Mouse (Mus musculus) small intestine, adult 2 months (tissue): ENCODE data around the gene C1qa. TPM values are rescaled to one million over a fixed set of nuclear protein-coding genes. Genes with fewer than 3 reads are reported as not detected.

Experiments used
- H3K27ac ChIP-seq: fragments of 200-500 bp; 2 replicates; pipeline ENCODE4 v1.5.1; 2012; ENCODE audit warnings: low read depth, low read length, control low read depth, inconsistent platforms; ENCODE audit not compliant: insufficient read depth
- H3K27me3 ChIP-seq: fragments of 200-500 bp; 2 replicates; pipeline ENCODE4 v1.6.1; 2012; ENCODE audit warnings: mild to moderate bottlenecking, moderate library complexity, low read length, inconsistent platforms; ENCODE audit not compliant: control insufficient read depth, insufficient read depth
- H3K36me3 ChIP-seq: fragments of 200-500 bp; 2 replicates; pipeline ENCODE4 v1.6.1; 2012; ENCODE audit warnings: mild to moderate bottlenecking, low read length, control low read depth, inconsistent platforms; ENCODE audit not compliant: control insufficient read depth, insufficient read depth
- H3K4me1 ChIP-seq: fragments of 200-500 bp; 2 replicates; pipeline ENCODE4 v1.6.1; 2012; ENCODE audit warnings: low read length, inconsistent platforms, mixed read lengths; ENCODE audit not compliant: control insufficient read depth, insufficient read depth, insufficient read length
- H3K4me3 ChIP-seq: fragments of 200-500 bp; 2 replicates; pipeline ENCODE4 v1.5.1; 2012; ENCODE audit warnings: low read depth, mild to moderate bottlenecking, control low read depth, inconsistent platforms, low read length, moderate library complexity
- CTCF ChIP-seq: fragments of 200-500 bp; IDR thresholded peaks from 2 replicates; pipeline ENCODE4 v1.5.1; 2012; ENCODE audit warnings: low read depth, mild to moderate bottlenecking, control low read depth, inconsistent platforms, low read length, moderate library complexity, mixed read lengths; ENCODE audit not compliant: insufficient replicate concordance, insufficient read length; ENCODE audit errors: extremely low read depth
- POLR2A ChIP-seq: fragments of 200-500 bp; IDR thresholded peaks from 2 replicates; pipeline ENCODE4 v1.6.1; 2012; ENCODE audit warnings: low read depth, mild to moderate bottlenecking, control low read depth, inconsistent platforms, low read length, moderate library complexity
- WGBS: fragments of 180-500 bp; shearing (Covaris S2); methylation state at CpG from one replicate; pipeline ENCODE4 v1.1.7; 2018; 5-methylcytosine and 5-hydroxymethylcytosine counted together
- polyA plus RNA-seq: library from polyadenylated mRNA; depleted of rRNA; stranded (reverse); fragments of >200 nt; gene quantifications from 2 replicates; pipeline ENCODE4 v1.2.3, GENCODE M21; 2012; rRNA removed

The C1qa gene
- 35.1 and 55.8 TPM in 2 replicates for polyA plus RNA-seq

DNA sequence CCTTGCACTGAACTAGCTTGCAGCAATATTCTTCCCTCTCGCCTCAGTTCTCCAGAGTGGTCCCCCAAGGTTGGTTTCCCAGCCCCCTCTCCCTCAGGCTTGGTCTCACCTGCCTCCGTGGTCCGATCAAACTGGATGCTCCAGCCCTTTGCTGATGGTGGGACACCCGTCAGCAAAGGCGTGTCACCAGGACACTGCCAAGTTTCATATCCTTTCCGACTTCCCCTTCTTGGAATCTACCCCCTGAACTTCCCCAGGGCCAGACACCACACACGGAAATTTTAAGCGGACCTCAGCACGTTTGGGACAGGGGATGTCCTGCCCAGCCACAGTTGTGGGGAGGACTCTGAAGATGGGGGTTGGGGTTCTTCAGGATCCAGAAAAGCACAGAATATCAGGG is at the start of gene C1qa:
TSS of gene C1qa (minus strand) at position 167 of the 400 bp plus-strand sequence.
- WGBS, result 67% methylated on average over 9 of the region's 9 CpGs
- no peaks in the 10 kb centered on the region for H3K4me1 ChIP-seq
- H3K4me3 ChIP-seq, result peak within 1 kb of the TSS; percentile 41
- peak within 1 kb of the TSS; percentile 63 for H3K27ac ChIP-seq
- TF ChIP-seq POLR2A (no peak), CTCF (no peak)
- no peaks in the 10 kb centered on the region for H3K27me3 ChIP-seq
- no peaks in the 10 kb centered on the region for H3K36me3 ChIP-seq

DNA sequence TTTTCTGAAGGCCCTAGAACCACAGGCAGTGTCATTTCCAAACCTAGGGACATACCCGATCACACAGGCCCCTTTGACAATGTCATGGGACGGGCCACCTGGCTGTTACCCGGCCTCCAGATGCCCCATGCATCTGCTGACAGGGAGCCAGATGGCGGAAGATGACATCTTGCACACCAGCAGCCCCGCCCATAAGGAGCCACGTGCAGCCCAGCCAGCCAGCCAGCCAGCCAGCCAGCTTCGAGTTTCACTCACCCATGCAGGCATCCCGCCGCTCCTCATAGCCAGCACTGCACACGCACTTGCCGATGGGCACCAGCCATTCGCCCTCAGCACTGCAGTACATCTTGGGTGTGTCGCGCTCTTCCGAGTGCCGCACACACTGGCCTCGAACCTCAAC is 46.8 kb upstream of the C1qa start:
- H3K4me1 ChIP-seq, result no peaks in the 10 kb centered on the region
- whole genome bisulfite sequencing, result 52% methylated on average over 17 of the region's 17 CpGs
- H3K27ac ChIP-seq, result no peak overlapping the region
- no peaks in the 10 kb centered on the region for H3K36me3 ChIP-seq
- TF ChIP-seq CTCF (no peak), POLR2A (no peak)
- H3K4me3 ChIP-seq, result no peak overlapping the region
- H3K27me3 ChIP-seq, result peaks cover 3% of the 10 kb centered on the region; the same call in 1 of the 2 replicates

DNA sequence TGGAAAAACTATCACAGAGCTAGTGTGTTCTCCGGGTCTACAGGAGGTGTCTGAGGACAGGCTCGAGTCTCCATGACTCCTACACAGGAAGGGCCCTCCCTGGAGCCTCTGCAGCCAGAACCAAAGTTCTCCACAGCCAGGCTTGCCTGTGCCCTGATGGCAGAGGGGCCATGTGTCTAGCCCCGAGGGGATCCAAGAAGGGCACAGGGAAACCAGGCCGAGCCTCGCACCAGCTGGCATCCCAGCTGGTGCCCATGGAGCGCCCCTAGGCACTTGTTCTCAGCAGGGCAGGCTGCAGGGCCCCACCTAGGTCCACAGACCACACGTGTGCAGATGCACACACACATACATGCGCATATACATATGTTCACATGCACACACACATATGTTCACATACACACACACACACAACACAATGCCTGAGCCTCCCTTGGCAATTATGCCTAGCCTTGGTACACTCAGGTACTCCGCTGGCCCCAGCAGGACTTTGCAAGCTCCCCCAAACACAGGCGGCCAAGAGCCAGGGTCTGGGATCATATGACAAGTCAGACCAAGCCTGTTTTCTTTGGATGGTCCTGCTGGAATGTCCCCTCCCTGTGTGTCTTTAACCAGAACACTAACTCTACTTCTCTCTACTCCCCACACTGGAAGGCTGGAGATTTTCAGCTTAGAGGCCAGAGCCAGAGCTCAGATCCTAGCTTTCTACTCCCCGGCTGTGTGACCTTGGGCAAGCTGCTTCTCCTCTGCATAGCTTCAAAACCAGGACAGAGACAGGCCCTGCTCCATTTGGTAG is 46.2 kb upstream of the C1qa start:
- no peak overlapping the region for H3K27ac ChIP-seq
- WGBS, result 74% methylated on average over 11 of the region's 11 CpGs
- peaks cover 3% of the 10 kb centered on the region; the same call in 1 of the 2 replicates for H3K27me3 ChIP-seq
- no peaks in the 10 kb centered on the region for H3K4me1 ChIP-seq
- no peak for TF ChIP-seq POLR2A
- TF ChIP-seq CTCF, result no peak
- H3K4me3 ChIP-seq, result no peak overlapping the region
- H3K36me3 ChIP-seq, result no peaks in the 10 kb centered on the region

DNA sequence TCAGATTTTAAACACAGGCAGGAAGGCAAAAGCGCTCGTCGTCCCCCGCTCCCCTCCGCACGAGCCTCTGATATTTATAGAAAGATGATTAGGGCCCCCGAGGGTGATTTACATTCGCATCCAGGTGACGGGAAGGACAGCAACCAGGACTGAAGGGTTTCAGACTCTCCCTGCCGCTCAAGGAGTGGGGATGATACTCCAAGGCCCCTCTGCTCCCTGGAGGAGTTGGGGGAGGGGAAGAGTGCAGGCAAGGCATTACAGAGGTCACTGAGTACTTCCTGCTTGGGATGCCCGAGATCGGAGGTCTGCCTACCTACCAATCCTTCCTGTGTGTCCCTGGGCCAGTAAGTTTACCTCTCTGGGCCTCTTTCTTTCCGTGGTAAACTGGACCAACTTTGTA is 44.6 kb upstream of the C1qa start:
- Histone ChIP-seq H3K4me3 (no peak overlapping the region), H3K27ac (no peak overlapping the region), H3K27me3 (peaks cover 3% of the 10 kb centered on the region; the same call in 1 of the 2 replicates), H3K4me1 (no peaks in the 10 kb centered on the region), H3K36me3 (no peaks in the 10 kb centered on the region)
- TF ChIP-seq CTCF (no peak), POLR2A (no peak)
- whole genome bisulfite sequencing, result 32% methylated on average over 13 of the region's 13 CpGs

DNA sequence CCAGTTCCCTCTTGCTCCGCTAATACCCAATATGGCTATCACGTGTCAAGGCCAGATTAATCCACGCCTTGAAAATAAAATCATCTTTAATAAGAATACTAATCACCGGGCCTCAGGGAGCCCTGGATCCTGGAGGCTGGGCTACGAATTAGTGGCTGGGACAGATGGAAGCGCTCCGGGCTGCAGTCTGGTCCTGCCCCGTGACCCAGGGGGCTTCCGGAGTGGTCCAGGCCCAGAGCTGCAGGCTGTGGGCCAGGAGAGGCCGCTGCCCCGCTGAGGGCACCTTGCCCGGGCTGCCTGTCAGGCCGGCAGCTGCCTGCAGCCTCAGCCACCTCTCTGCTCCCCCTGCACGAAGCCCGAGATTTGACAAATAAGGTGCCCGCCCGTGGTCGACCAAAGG is 44.2 kb upstream of the C1qa start:
- H3K4me3 ChIP-seq, result no peak overlapping the region
- WGBS, result 29% methylated on average over 18 of the region's 18 CpGs
- H3K27me3 ChIP-seq, result peaks cover 3% of the 10 kb centered on the region; the same call in 1 of the 2 replicates
- no peak for TF ChIP-seq CTCF
- TF ChIP-seq POLR2A, result no peak
- H3K4me1 ChIP-seq, result no peaks in the 10 kb centered on the region
- H3K36me3 ChIP-seq, result no peaks in the 10 kb centered on the region
- H3K27ac ChIP-seq, result no peak overlapping the region

DNA sequence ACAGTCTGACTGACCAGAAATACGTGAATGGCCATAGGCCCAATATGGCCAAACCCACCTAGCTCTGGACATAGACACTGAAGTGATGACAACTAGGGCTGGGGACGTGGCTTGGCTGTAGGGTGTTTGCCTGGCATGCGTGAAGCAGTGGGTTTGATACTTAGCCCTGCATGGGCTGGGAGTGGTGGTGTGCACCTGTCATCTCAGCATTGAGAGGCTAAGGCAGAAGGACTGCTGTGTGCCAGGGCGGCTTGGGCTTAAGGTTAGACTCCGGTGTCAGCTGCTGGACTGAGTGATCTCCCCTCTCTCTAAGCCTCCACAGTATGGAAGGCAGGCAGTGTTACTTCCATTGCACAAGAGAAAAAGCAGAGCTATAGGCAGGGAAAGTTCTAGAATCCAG is 39.3 kb upstream of the C1qa start:
- no peak for TF ChIP-seq CTCF
- no peak for TF ChIP-seq POLR2A
- WGBS, result 78% methylated on average over 5 of the region's 5 CpGs
- Histone ChIP-seq H3K27me3 (peaks cover 3% of the 10 kb centered on the region; the same call in 1 of the 2 replicates), H3K36me3 (no peaks in the 10 kb centered on the region), H3K27ac (no peak overlapping the region), H3K4me3 (no peak overlapping the region), H3K4me1 (no peaks in the 10 kb centered on the region)

DNA sequence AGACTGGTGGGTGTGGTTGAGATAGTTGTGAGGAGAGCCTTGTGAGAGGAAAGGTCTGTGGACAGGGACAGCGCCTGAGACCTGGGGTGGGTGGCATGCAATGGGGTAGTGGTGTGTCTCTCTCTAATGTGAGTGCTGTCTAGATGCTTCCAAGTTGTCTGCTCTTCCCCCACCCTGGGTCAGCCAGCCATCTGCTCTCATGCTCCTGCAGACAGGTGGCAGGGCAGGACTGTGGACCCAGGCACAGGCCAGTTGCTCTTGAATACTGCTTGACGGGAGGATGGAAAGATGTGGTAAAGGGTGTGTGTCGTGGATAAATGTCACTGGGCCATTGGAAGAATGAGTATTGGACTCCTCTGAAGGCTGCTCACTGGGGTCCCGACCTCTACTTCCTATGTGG is 38.7 kb upstream of the C1qa start:
- 0 out of 2 replicates have a peak, but pooled peaks cover under 1% of the 10 kb centered on the region for H3K27me3 ChIP-seq
- no peaks in the 10 kb centered on the region for H3K36me3 ChIP-seq
- H3K4me1 ChIP-seq, result no peaks in the 10 kb centered on the region
- TF ChIP-seq CTCF, result no peak
- TF ChIP-seq POLR2A, result no peak
- H3K27ac ChIP-seq, result no peak overlapping the region
- H3K4me3 ChIP-seq, result no peak overlapping the region
- 47% methylated on average over 4 of the region's 4 CpGs for WGBS
